Mouse (Mus musculus) kidney, adult 9 months (tissue): ENCODE results near the gene Nodal.

Experiments used
- DNase-seq: peaks from one replicate; pipeline ENCODE4 v3.0.0; 2022

The Nodal gene

DNA sequence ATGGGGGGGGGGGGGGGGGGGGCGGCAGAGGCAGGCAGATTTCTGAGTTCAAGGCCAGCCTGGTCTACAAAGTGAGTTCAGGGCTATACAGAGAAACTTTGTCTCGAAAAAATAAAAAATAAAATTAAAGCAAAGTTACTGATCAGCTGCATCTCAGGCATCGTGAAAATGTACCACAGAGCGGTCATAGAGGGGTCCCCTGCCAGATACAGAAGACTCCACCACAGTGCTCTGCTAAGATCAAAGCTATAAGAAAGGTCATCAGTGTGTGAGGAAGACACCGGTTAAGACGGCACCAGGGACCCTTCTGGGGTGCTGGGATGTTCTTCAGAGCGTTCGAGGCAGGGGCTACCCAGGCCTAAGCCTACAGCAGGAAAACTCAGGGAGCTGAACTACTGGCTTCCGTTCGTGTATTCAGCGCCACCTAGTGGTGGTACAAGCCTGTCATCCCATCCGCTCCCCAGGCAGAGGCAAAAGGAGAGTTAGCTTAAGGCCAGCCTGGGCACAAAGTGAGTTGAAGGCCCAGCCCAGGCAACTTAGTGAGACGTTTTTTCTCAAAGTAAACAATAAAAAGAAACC, 18.5 kb upstream of the Nodal start:
- peak; percentile 75 for DNase-seq

DNA sequence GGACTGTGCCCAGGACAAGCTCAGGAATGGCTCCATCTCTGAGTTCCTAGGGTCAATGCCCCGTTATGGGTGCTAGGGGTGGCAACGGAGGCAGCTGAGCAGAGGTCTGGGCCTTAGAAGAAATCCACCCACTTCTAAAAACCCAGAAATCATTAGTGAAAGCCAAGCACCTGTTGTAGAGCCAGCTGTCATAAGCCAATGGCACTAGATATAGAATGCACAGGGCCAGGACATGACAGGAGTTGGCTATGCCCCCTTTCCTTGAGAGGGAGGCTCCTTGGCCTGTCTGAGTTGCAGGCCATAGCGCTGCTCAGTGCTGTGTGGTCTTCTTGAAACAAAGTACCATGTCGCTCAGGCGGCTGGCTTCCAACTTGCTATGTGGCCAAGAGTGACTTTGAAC, 17.4 kb upstream of the Nodal start:
- no peak for DNase-seq

DNA sequence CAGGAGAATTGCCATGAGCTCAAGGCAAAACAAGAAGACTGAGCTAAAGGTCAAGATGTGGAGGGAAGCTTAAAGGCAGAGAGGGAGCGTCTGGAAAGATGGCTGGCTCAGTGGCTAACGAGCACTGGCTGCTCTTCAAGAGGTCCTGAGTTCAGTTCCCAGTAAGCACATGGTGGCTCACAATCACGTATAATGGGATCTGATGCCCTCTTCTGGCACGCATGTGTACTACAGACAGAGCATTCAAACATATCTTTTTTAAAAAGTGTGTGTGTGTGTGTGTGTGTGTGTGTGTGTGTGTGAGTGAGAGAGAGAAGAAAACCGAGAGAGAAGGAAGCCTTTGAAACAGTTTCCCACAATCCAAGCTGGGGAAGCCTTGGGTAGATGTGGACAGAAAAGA, 15.3 kb upstream of the Nodal start:
- no peak for DNase-seq

DNA sequence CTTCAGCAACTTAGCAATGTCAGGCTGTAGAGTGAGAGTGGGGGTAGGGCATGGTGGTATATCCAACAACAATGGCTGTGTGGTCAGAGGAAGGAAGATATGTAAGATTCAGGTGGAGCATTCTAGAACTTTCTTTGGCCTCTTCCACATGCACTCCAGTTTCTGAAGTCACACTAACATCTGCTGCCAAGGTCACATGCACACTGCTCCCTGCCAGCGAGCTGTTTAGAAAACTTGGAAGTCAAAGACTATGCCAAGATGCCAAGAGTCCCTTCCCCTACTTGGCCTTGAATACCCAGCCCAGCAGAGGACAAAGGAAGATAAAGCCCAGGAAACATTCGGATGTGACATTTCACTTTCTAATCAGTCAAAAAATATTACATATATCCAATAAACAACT, 14.9 kb upstream of the Nodal start:
- DNase-seq, result peak; percentile 43

- DNase-seq, result no peak
Observed at GRCm38 (mm10) chr10:61405958-61406357, 11.8 kb upstream of the Nodal start.

- no peak for DNase-seq
Observed at GRCm38 (mm10) chr10:61409776-61410175, 8.0 kb upstream of the Nodal start.

GRCm38 (mm10) chr10:61410193-61410592, 7.6 kb upstream of the Nodal start:
- DNase-seq, result no peak

GRCm38 (mm10) chr10:61412910-61413625, 4.7 kb upstream of the Nodal start:
- DNase-seq, result no peak

DNA sequence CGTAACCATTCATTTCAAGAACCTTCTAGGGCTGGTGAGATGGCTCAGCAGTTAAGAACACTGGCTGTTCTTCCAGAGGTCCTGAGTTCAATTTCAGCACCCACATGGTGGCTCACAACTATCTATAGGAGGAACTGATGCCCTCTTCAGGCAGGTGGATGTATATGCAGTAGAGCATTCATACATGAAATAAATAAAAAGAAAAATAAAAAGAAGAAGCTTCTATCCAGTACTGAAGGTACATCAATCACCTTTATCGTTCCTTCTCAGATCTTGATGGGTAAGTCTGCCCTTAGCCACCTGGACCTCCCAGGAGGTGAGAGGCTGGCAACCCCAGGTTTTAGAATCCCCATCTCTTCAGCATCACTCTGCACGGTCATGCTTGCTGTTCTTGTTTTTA, 2.5 kb upstream of the Nodal start:
- no peak for DNase-seq

DNA sequence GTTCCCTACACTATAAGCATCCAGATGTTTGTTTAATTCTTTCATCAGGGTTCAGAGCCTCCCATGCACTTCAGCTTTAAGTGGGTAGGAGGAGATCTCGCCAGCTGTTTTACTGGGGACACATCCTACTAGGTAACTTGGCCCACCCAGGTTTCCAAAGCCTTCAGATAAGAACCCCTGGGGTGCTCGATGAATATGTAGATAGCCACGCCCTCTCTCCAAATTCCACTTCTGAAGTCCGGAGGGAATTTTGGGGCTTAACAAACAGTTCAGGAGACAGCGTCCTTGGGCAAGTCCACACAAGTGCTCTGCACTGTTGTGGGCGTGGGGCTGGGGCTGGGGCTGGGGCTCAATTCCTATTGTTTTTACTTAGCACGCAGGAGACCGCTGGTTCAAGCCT, 1.9 kb upstream of the Nodal start:
- DNase-seq, result no peak

DNA sequence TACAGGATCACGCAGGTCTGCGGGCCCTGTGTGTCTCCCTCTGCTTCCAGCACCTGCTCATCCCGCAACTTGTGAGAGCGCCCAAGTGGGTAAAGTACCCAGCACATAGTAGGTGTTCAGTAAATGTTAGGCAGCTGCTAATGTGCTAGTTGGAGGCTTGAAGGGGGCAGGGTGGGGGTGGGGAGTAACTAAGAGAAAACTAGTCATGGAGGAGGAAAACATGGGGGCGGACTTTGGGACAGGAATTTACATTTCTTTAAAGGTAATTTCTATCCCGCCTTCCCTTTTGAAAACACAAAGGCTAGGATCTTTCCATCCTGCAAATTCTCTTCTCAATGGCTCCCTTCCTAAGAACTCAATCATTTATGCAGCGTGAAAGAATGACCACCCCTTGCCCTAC, 1.2 kb upstream of the Nodal start:
- no peak for DNase-seq

- no peak for DNase-seq
Observed at GRCm38 (mm10) chr10:61417046-61417445, 726 bp upstream of the Nodal start.

DNA sequence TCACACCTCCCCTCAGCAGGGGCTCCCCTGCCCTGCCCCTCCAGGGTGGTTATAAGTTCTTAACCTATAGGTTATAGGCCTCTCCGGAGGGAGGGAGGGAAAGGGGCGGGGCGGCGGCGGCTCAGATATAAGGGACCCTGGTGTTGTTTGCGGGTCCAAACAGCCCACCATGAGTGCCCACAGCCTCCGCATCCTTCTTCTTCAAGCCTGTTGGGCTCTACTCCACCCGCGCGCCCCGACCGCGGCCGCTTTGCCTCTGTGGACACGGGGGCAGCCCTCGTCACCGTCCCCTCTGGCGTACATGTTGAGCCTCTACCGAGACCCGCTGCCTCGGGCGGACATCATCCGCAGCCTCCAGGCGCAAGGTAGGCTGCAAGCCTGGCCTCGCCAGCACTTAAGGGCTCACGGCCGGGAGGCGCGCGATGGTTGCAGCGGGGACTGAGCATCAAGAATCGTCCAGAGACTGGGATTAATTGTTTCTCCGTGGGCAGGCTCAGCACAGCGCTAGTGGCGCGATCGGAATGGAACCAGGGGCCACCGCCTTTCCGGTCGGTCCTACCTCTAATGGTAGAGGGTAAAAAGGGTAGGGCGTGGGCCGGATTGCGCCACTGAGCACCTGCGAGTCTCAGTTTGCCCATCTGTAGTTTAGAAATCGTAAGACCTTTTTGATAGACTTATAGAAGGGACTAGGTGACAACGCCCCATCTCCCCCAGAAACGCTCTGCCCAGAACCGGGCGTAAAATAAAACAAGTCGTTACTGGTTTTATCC, 544 bp downstream of the Nodal start:
- DNase-seq, result no peak

DNA sequence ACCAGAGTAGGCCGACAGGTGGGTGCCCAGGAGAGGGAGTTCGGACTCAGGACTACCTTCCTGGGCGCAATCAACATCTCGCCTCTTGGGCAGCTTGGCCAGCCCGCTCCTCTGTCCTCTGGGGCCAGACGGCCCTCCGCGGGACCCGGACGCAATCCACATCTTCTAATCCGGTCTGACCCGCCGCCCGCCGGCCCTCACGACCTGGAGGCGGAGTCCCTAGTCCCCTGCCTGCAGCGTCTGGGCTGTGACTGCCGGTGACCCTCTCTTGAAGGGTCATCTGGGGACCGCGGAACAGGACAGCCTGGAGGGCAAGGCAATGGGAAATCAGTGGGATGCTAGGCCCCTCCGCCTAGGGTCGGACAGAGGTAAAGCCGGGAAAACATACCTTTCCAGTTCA, 1.4 kb downstream of the Nodal start:
- DNase-seq, result no peak

DNA sequence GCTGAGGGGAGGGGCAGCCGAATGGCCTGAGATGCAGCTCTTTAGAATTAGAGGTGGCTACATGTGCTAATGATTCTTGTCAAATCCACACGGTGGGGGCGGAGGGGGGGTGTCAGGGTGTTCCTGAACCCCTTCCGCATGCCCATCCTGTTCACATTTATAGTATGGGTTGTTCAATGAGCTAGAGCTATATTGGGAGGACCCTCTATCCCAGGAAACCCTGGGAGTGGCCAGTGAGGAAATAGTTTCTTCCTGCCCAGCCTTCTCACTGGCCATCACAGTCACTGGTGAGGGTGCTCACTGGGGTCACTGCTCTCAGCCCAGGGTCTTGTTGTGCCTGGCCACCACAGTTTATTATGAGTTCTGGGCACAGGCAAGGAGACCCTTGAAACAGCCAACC, 2.2 kb downstream of the Nodal start:
- no peak for DNase-seq

DNA sequence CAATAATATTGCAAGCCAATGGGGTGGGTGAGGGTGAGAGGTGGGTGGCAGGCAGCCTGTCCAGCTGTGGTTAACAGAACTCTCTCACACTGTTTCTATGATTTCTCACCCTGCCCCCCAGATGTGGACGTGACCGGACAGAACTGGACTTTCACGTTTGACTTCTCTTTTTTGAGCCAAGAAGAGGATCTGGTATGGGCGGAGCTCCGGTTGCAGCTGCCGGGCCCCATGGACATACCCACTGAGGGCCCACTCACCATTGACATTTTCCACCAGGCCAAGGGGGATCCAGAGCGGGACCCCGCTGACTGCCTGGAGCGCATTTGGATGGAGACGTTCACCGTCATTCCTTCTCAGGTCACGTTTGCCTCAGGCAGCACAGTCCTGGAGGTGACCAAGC, 5.1 kb downstream of the Nodal start:
- DNase-seq, result no peak

- DNase-seq, result peak; percentile 52
Observed at GRCm38 (mm10) chr10:61423289-61423688, 5.5 kb downstream of the Nodal start.

GRCm38 (mm10) chr10:61424500-61424899, 6.7 kb downstream of the Nodal start:
- no peak for DNase-seq

GRCm38 (mm10) chr10:61425047-61425446, 7.3 kb downstream of the Nodal start:
- peak; percentile 75 for DNase-seq

- peak; percentile 51 for DNase-seq
Observed at GRCm38 (mm10) chr10:61426251-61426757, 8.5 kb downstream of the Nodal start.

DNA sequence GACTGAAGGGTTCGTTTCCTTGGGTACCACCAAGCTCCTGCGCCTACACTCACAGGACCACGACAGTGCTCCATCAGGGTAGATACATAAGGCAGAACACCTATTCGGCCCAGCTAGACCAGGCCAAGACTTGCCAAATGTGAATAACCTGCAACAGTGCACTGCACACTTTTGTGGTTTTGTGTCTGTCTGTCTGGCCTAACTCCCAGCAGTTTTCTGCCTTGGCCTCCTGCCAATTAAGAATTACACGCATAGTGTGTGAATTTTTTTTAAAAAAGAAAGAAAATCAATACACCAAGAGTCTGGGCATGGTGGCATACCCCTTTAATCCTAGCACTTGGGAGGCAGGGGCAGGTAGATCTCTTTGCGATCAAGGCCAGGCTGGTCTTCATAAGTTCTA, 10.2 kb downstream of the Nodal start:
- DNase-seq, result no peak

DNA sequence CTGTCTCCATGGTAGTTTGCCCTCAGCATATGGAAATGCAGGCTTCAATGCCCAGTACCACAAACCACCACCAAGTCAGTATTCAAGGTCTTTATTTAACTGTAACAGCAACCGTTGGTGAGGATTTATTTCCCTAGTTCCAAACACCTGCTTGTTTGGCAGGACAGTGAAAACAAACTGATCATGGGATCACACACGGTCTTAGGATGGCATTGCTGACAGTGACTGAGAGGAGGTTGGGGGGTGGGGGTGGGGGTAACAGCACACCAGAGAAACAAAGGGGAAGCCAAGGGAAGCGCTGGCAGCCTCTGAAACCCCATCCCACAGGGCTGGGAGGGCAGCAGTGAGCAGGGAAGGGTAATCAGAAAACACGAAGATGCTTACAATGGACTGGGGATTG, 10.6 kb downstream of the Nodal start:
- no peak for DNase-seq

GRCm38 (mm10) chr10:61429043-61429442, 11.3 kb downstream of the Nodal start:
- no peak for DNase-seq

DNA sequence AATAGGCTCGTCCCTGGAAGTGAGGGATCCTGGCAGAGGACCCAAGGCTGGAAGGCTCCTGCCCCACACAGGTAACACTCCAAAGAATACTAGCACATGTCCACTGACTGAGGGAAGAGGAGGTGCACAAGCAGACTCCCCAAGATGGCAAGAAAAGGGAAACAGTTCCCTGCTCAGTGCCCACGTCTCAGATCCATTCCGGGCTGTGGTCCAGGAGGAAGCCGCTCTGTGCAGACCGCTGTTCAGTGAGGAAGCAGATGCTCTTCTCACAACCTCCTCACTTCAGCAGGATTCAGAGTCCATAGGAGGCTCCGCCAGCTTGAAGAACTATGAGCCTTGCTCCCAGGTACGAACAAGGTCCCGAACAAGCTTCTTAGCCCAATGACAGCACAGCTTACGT, 13.6 kb downstream of the Nodal start:
- DNase-seq, result no peak
